In the genomic region with DNA sequence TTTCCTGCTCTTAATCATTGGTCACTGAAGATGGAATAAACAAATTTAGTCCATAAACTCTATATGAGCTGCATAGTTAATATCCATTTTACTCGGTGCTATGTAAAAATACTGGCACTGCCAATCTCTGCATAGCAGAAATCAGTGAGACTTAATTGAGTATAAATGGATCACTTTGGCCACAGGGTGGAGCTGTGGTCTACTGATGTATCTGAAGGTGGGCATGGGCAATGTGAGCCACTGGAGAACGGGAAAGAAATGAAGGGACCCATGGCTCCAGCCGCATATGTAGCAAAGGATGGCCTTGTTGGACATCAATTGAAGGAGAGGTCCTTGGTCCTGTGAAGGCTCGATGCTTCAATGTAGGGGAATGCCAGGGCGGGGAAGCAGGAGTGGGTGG, we compare ENCODE assay signal across 16 mouse cellular contexts. TPM values are rescaled to one million over a fixed set of nuclear protein-coding genes. Genes with fewer than 3 reads are reported as not detected.
DNase-seq lines count a peak whose midpoint lies in the region; ATAC-seq and TF ChIP-seq lines count a peak whose summit lies in the region.
"Had no signal": no experiment of that assay in that cellular context is flagged by ENCODE, and none has a peak within 500 bp of the region (broad histone marks: within the 10 kb centered on the region; RNA-seq: fewer than 3 reads in every experiment).

No protein-coding gene starts in this region.

- intact Hi-C loops in heart, adult 2 months (cut with DNase I), result no loop called here

- 70% methylated on average over 5 of the region's 5 CpGs for WGBS in hindbrain, postnatal 0 days
- 66% methylated on average over 5 of the region's 5 CpGs for WGBS in hindbrain, embryonic 10.5 days
- WGBS in thymus, adult 2 months, result 48% methylated on average over 5 of the region's 5 CpGs
- WGBS in heart, adult 2 months, result 65% methylated on average over 5 of the region's 5 CpGs

- peak; percentile 33; the same call in 1 of the 2 replicates for TF ChIP-seq CTCF in hindbrain, postnatal 0 days (IDR thresholded peaks at IDR 0.05; ENCODE audit: low read depth)
- no peak for TF ChIP-seq CTCF in thymus, adult 2 months (IDR thresholded peaks at IDR 0.05; ENCODE audit: borderline replicate concordance, control insufficient read depth, extremely low read depth, insufficient read depth, low read length, poor library complexity)
- TF ChIP-seq CTCF in heart, adult 2 months (IDR thresholded peaks at IDR 0.05), result no peak

- no peaks in the 10 kb centered on the region for H3K27me3 ChIP-seq in hindbrain, postnatal 0 days (ENCODE audit: insufficient read depth, low read length)
- H3K27me3 ChIP-seq in hindbrain, embryonic 10.5 days (ENCODE audit: insufficient read depth, poor library complexity, severe bottlenecking), result no peaks in the 10 kb centered on the region
- no peaks in the 10 kb centered on the region for H3K27me3 ChIP-seq in thymus, adult 2 months (ENCODE audit: control insufficient read depth, insufficient read depth, low read length)
- H3K27me3 ChIP-seq in heart, adult 2 months (ENCODE audit: control insufficient read depth, insufficient read depth, low read length), result no peaks in the 10 kb centered on the region
- H3K27me3 ChIP-seq: midbrain, embryonic 12.5 days had no signal

- H3K4me1 ChIP-seq in hindbrain, postnatal 0 days (ENCODE audit: insufficient read depth, low read length), result no peaks in the 10 kb centered on the region
- no peaks in the 10 kb centered on the region for H3K4me1 ChIP-seq in hindbrain, embryonic 10.5 days (replicated peaks)
- H3K4me1 ChIP-seq in thymus, adult 2 months (replicated peaks; ENCODE audit: control insufficient read depth, insufficient read depth, low read length), result peaks cover 9% of the 10 kb centered on the region
- no peaks in the 10 kb centered on the region for H3K4me1 ChIP-seq in heart, adult 2 months (ENCODE audit: control insufficient read depth, insufficient read depth, low read length)
- H3K4me1 ChIP-seq: midbrain, embryonic 12.5 days had no signal

- no peaks in the 10 kb centered on the region for H3K9me3 ChIP-seq in hindbrain, postnatal 0 days (ENCODE audit: low read length)
- H3K9me3 ChIP-seq in hindbrain, embryonic 10.5 days, result no peaks in the 10 kb centered on the region
- H3K9me3 ChIP-seq: G1E; midbrain, embryonic 12.5 days had no signal

- H3K79me2 ChIP-seq in heart, adult 2 months (replicated peaks; ENCODE audit: control insufficient read depth, insufficient read depth, low read length), result no peaks in the 10 kb centered on the region

- H3K9ac ChIP-seq in hindbrain, postnatal 0 days (replicated peaks; ENCODE audit: low read length), result no peak overlapping the region
- H3K9ac ChIP-seq in heart, adult 2 months (ENCODE audit: low read depth, low read length), result no peak overlapping the region
- H3K9ac ChIP-seq: midbrain, embryonic 12.5 days had no signal

- no peak overlapping the region for H3K4me2 ChIP-seq in hindbrain, postnatal 0 days (ENCODE audit: low read depth, low read length)
- H3K4me2 ChIP-seq: midbrain, embryonic 12.5 days had no signal

- peak; percentile 40 for DNase-seq in hindbrain, postnatal 0 days (ENCODE audit: low spot score)
- no peak for DNase-seq in hindbrain, embryonic 10.5 days (ENCODE audit: low spot score)
- peak; percentile 60 for DNase-seq in thymus, adult 2 months
- DNase-seq in thymus, adult 18-20 months, result no peak
- DNase-seq in adrenal gland, postnatal 25 days, result no peak
- no peak for DNase-seq in heart, adult 2 months
- DNase-seq: adrenal gland, postnatal 14 days; cerebellum, adult 2 months; heart, postnatal 10 days; kidney, adult 2 months had no signal

- no peak for ATAC-seq in hindbrain, postnatal 0 days
- peak; percentile 45; the same call in 1 of the 2 replicates for ATAC-seq in granulocyte monocyte progenitor cell, adult 5-6 weeks (replicated peaks; ENCODE audit: poor library complexity, severe bottlenecking)
- no peak for ATAC-seq in erythroid progenitor cell, adult 5-6 weeks (replicated peaks; ENCODE audit: low FRiP score, poor library complexity, severe bottlenecking)

- no peak overlapping the region for H3K27ac ChIP-seq in hindbrain, postnatal 0 days
- no peak overlapping the region for H3K27ac ChIP-seq in hindbrain, embryonic 10.5 days
- peak overlapping the region; percentile 72; the same call in 1 of the 2 replicates for H3K27ac ChIP-seq in thymus, adult 2 months (ENCODE audit: control insufficient read depth, insufficient read depth, low read length)
- no peak overlapping the region for H3K27ac ChIP-seq in heart, adult 2 months
- H3K27ac ChIP-seq: midbrain, embryonic 12.5 days had no signal

- no peak for TF ChIP-seq EP300 in heart, adult 2 months (IDR thresholded peaks at IDR 0.05; ENCODE audit: insufficient read depth, low read depth, low read length)

- H3K4me3 ChIP-seq in hindbrain, postnatal 0 days (ENCODE audit: low read length), result no peak overlapping the region
- H3K4me3 ChIP-seq in hindbrain, embryonic 10.5 days, result no peak overlapping the region
- H3K4me3 ChIP-seq in thymus, adult 2 months (ENCODE audit: control insufficient read depth, insufficient read depth, low read length), result peak overlapping the region; percentile 13; the same call in 1 of the 2 replicates
- no peak overlapping the region for H3K4me3 ChIP-seq in heart, adult 2 months
- H3K4me3 ChIP-seq: midbrain, embryonic 12.5 days had no signal

- TF ChIP-seq POLR2A in thymus, adult 2 months (IDR thresholded peaks at IDR 0.05; ENCODE audit: control insufficient read depth, extremely low read depth, insufficient read depth, low read length, poor library complexity), result no peak
- no peak for TF ChIP-seq POLR2A in heart, adult 2 months (IDR thresholded peaks at IDR 0.05; ENCODE audit: insufficient read depth, low read depth, low read length)

- H3K36me3 ChIP-seq in hindbrain, postnatal 0 days (ENCODE audit: insufficient read depth, low read length), result no peaks in the 10 kb centered on the region
- no peaks in the 10 kb centered on the region for H3K36me3 ChIP-seq in hindbrain, embryonic 10.5 days
- no peaks in the 10 kb centered on the region for H3K36me3 ChIP-seq in thymus, adult 2 months (ENCODE audit: control insufficient read depth, insufficient read depth, low read length)
- H3K36me3 ChIP-seq in heart, adult 2 months (ENCODE audit: control insufficient read depth, insufficient read depth, low read length), result no peaks in the 10 kb centered on the region
- H3K36me3 ChIP-seq: G1E; midbrain, embryonic 12.5 days had no signal

RNA-seq across cellular contexts. Expression of a gene that starts 25.8 kb away (rescaled TPM):
- not detected in 2 replicates for total RNA-seq in hindbrain, postnatal 0 days (2014; rRNA removed)
- polyA plus RNA-seq in hindbrain, postnatal 0 days (2015; fragmentation: Nextera tagmentation; extraction: Ambion mirVana), result not detected in 2 replicates
- not detected in 2 replicates for polyA plus RNA-seq in hindbrain, embryonic 10.5 days (2016; fragmentation: Nextera tagmentation; extraction: Ambion mirVana)
- 0.27 TPM in 2 replicates for polyA plus RNA-seq in thymus, adult 2 months (2012; rRNA removed)
- 0.54 TPM in 1 of 2 replicates, not detected in the other for total RNA-seq in granulocyte monocyte progenitor cell, adult 5-6 weeks (2014; fragmentation: Nextera tagmentation)
- not detected in 2 replicates for total RNA-seq in granulocyte monocyte progenitor cell, adult 5-6 weeks (2017)
- not detected in 2 replicates for total RNA-seq in adrenal gland, postnatal 25 days (2021)
- not detected for total RNA-seq in heart, adult 2 months (2021)
- polyA plus RNA-seq in heart, adult 2 months (2012; rRNA removed), result 0.06 and 0.18 TPM in 2 replicates
- total RNA-seq in erythroid progenitor cell, adult 5-6 weeks (2015; ENCODE audit: low replicate concordance), result not detected in 2 replicates
- total RNA-seq in erythroid progenitor cell, adult 5-6 weeks (2017; ENCODE audit: low replicate concordance), result not detected in 2 replicates
- total RNA-seq: adrenal gland, postnatal 14 days; G1E; gastrocnemius, adult 18-20 months; heart, postnatal 10 days; left cerebral cortex, adult 18-20 months had no signal
- polyA plus RNA-seq: cerebellum, adult 2 months; G1E; midbrain, embryonic 12.5 days had no signal

Comparison
In these comparisons a context has a peak if more than half of its experiments do, and no peak if none do; other contexts are left out.
1. DNase-seq: peak in hindbrain, postnatal 0 days (single experiment) and thymus, adult 2 months (single experiment); none in hindbrain, embryonic 10.5 days (single experiment), thymus, adult 18-20 months (0 of 2), adrenal gland, postnatal 25 days (single experiment) and heart, adult 2 months (0 of 2).